In the genomic region with DNA sequence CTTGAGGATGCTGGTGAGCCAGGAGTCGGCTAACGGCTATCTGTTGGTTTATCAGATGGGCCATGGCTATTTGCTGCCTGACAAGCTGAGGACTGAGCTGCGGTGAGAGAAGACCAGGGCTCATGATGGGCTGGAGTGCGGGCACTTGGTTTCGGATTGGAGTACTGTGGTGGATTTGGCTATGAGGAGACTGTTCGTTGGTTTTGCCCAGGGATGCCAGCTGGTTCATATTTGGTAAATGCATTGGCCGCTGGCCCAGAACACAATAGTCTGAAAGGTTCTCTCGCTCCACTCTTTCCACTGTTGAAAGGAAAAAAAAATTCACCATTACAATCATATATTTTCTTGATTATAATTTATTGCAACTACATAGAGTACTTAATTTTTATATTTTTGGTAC, we compare ENCODE assay signal across 18 mouse cellular contexts.
DNase-seq lines count a peak whose midpoint lies in the region.
"Had no signal": no experiment of that assay in that cellular context is flagged by ENCODE, and none has a peak within 500 bp of the region (broad histone marks: within the 10 kb centered on the region; RNA-seq: fewer than 3 reads in every experiment).

No protein-coding gene starts in this region.

- intact Hi-C loops in left cerebral cortex, postnatal 4 days (cut with DNase I), result no loop called here
- intact Hi-C loops in left cerebral cortex, postnatal 14 days (cut with DNase I), result no loop called here

- peak; percentile 51 for DNase-seq in left cerebral cortex, postnatal 4 days
- DNase-seq in left cerebral cortex, adult 11 months (ENCODE audit: low spot score), result no peak
- DNase-seq in cerebellum, adult 11-12 months, result peak; percentile 11
- DNase-seq in cerebellum, postnatal 10 days, result peak; percentile 60 to 68
- DNase-seq in layer of hippocampus, adult 9-11 months, result peak; percentile 43
- no peak for DNase-seq in embryo, embryonic 10.5 days (ENCODE audit: low spot score)
- no peak for DNase-seq in left cerebral cortex, postnatal 14 days (ENCODE audit: low spot score in 2 of 2)
- DNase-seq in frontal cortex, postnatal 25 days (ENCODE audit: low spot score in 2 of 2), result no peak
- DNase-seq: adrenal gland, adult 2 months; B cell, adult 2 months; gastrocnemius, postnatal 25 days; heart, adult 18-20 months; heart, postnatal 14 days; kidney, adult 9 months; kidney, postnatal 4 days; lung, embryonic 14.5 days; right cerebral cortex, postnatal 25 days; spleen, adult 18-20 months had no signal

Comparison
In these comparisons a context has a peak if more than half of its experiments do, and no peak if none do; other contexts are left out.
1. DNase-seq: peak in left cerebral cortex, postnatal 4 days (single experiment), cerebellum, adult 11-12 months (single experiment), cerebellum, postnatal 10 days (2 of 2) and layer of hippocampus, adult 9-11 months (single experiment); none in left cerebral cortex, adult 11 months (single experiment), embryo, embryonic 10.5 days (single experiment), left cerebral cortex, postnatal 14 days (0 of 2) and frontal cortex, postnatal 25 days (0 of 2).